8 mouse cellular contexts compared by ENCODE assay signal in the genomic region with DNA sequence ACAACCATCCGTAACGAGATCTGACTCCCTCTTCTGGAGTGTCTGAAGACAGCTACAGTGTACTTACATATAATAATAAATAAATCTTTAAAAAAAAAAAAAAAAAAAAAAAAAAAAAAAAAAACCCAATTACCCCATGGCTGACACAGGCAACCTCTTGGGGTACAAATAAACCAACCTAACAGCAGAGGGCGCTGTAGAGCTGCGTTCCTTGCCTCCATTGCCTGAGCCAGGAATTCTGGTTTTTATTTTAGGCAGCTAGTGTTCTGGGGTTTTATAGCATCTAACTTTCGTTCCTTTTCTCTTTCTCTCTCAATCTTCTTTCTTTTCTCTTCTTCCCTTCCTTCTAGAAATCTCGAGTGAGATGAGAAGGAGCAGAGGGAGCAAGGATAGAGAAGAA. TPM values are rescaled to one million over a fixed set of nuclear protein-coding genes. Genes with fewer than 3 reads are reported as not detected.
DNase-seq lines count a peak whose midpoint lies in the region; ATAC-seq lines count a peak whose summit lies in the region.
"Not testable (repeated sequence)": the region's sequence is repeated elsewhere in the genome, so short reads cannot be mapped to it uniquely, and the experiment has no call there.

No protein-coding gene starts in this region.

- not testable (repeated sequence) for H3K36me3 ChIP-seq in forebrain, embryonic 11.5 days (ENCODE audit: control insufficient read depth, insufficient read depth, low read length); hindbrain, embryonic 10.5 days

- H3K4me2 ChIP-seq in forebrain, embryonic 11.5 days (ENCODE audit: low read depth, low read length, severe bottlenecking): not testable (repeated sequence)

- H3K27ac ChIP-seq in forebrain, embryonic 11.5 days (ENCODE audit: low read depth, low read length); hindbrain, embryonic 10.5 days: not testable (repeated sequence)

- WGBS in forebrain, embryonic 11.5 days: 16% methylated on average over 4 of the region's 6 CpGs
- 21% methylated on average over 6 of the region's 6 CpGs for WGBS in hindbrain, embryonic 10.5 days

- H3K9me3 ChIP-seq in forebrain, embryonic 11.5 days (ENCODE audit: control insufficient read depth, low read length); hindbrain, embryonic 10.5 days: not testable (repeated sequence)

- H3K27me3 ChIP-seq in forebrain, embryonic 11.5 days (ENCODE audit: control insufficient read depth, insufficient read depth, low read length); hindbrain, embryonic 10.5 days (ENCODE audit: insufficient read depth, poor library complexity, severe bottlenecking): not testable (repeated sequence)

- DNase-seq in MEL-GATA-1-ER (ENCODE audit: extremely low read depth, low read depth): peak; percentile 37
- peak; percentile 59 for DNase-seq in cerebellum, adult 11-12 months
- peak; percentile 80 for DNase-seq in forebrain, embryonic 11.5 days (ENCODE audit: low spot score)
- DNase-seq in hindbrain, embryonic 10.5 days (ENCODE audit: low spot score): peak; percentile 60
- DNase-seq in layer of hippocampus, adult 9-11 months: peak; percentile 47
- DNase-seq in lung, postnatal 14 days: peak; percentile 92
- peak; percentile 61 for DNase-seq in right cerebral cortex, postnatal 25 days
- peak; percentile 48 for DNase-seq in urinary bladder, adult 2 months (ENCODE audit: low spot score)

- H3K4me3 ChIP-seq in forebrain, embryonic 11.5 days (ENCODE audit: low read depth, low read length); hindbrain, embryonic 10.5 days: not testable (repeated sequence)

- H3K9ac ChIP-seq in forebrain, embryonic 11.5 days (ENCODE audit: low read length): not testable (repeated sequence)

- H3K4me1 ChIP-seq in forebrain, embryonic 11.5 days (replicated peaks; ENCODE audit: control insufficient read depth, insufficient read depth, low read length); hindbrain, embryonic 10.5 days (replicated peaks): not testable (repeated sequence)

- ATAC-seq in forebrain, embryonic 11.5 days (replicated peaks; ENCODE audit: low FRiP score): not testable (repeated sequence)

RNA-seq across cellular contexts. Expression of a gene that starts 4.7 kb away (rescaled TPM):
- polyA plus RNA-seq in forebrain, embryonic 11.5 days (2014; fragmentation: Nextera tagmentation; extraction: Ambion mirVana): 4.3 and 4.5 TPM in 2 replicates
- 3.9 and 4.6 TPM in 2 replicates for polyA plus RNA-seq in hindbrain, embryonic 10.5 days (2016; fragmentation: Nextera tagmentation; extraction: Ambion mirVana)
- 9.1 and 9.7 TPM in 2 replicates for polyA plus RNA-seq in urinary bladder, adult 2 months (2012; rRNA removed)

RNA-seq across cellular contexts. Expression of a gene that starts 5.8 kb away (rescaled TPM):
- 0.03 TPM in 2 replicates for polyA plus RNA-seq in forebrain, embryonic 11.5 days (2014; fragmentation: Nextera tagmentation; extraction: Ambion mirVana)
- 0.07 and 0.09 TPM in 2 replicates for polyA plus RNA-seq in hindbrain, embryonic 10.5 days (2016; fragmentation: Nextera tagmentation; extraction: Ambion mirVana)
- 0.11 and 0.25 TPM in 2 replicates for polyA plus RNA-seq in urinary bladder, adult 2 months (2012; rRNA removed)

RNA-seq across cellular contexts. Expression of a gene that starts 42.1 kb away (rescaled TPM):
- 55.9 and 59.9 TPM in 2 replicates for polyA plus RNA-seq in forebrain, embryonic 11.5 days (2014; fragmentation: Nextera tagmentation; extraction: Ambion mirVana)
- polyA plus RNA-seq in hindbrain, embryonic 10.5 days (2016; fragmentation: Nextera tagmentation; extraction: Ambion mirVana): 50.8 and 63.5 TPM in 2 replicates
- polyA plus RNA-seq in urinary bladder, adult 2 months (2012; rRNA removed): 20.2 and 22.0 TPM in 2 replicates

RNA-seq across cellular contexts. Expression of a gene that starts 57.7 kb away (rescaled TPM):
- 3.2 and 4.8 TPM in 2 replicates for polyA plus RNA-seq in forebrain, embryonic 11.5 days (2014; fragmentation: Nextera tagmentation; extraction: Ambion mirVana)
- 2.7 and 4.0 TPM in 2 replicates for polyA plus RNA-seq in hindbrain, embryonic 10.5 days (2016; fragmentation: Nextera tagmentation; extraction: Ambion mirVana)
- polyA plus RNA-seq in urinary bladder, adult 2 months (2012; rRNA removed): 26.0 and 33.0 TPM in 2 replicates

Comparison
In these comparisons a context has a peak if more than half of its experiments do, and no peak if none do; other contexts are left out.
1. DNase-seq: peak in every context shown above with its lines; median percentile 92 in lung, postnatal 14 days; 80 in forebrain, embryonic 11.5 days; 61 in right cerebral cortex, postnatal 25 days; 60 in hindbrain, embryonic 10.5 days; 59 in cerebellum, adult 11-12 months; 48 in urinary bladder, adult 2 months; 47 in layer of hippocampus, adult 9-11 months; 37 in MEL-GATA-1-ER.